Mouse (Mus musculus) intestine, embryonic 15.5 days (tissue): ENCODE measurements at regions not wholly inside any gene's neighbourhood (a gene's known extent, or its start where the extent isn't known, plus 50 kb on each side); places are given as distances from the start of the nearest gene placed in this dataset.
A peak's percentile ranks its signal among the peaks of the same experiment; 100 is the strongest.

Experiments
- ATAC-seq: fragments of 200-750 bp; cut with Nextera tagmentation; 2 replicates; pipeline ENCODE4 v1.8.0; 2017; ENCODE audit warnings: moderate TSS enrichment, moderate library complexity
- H3K27ac ChIP-seq: fragments of 300-500 bp; sonication (generic); 2 replicates; pipeline ENCODE4 v1.5.1; 2015; ENCODE audit warnings: mild to moderate bottlenecking, inconsistent platforms
- H3K27me3 ChIP-seq: fragments of 300-500 bp; sonication (generic); replicated peaks from 2 replicates; pipeline ENCODE4 v1.6.1; 2015; ENCODE audit warnings: inconsistent platforms
- H3K36me3 ChIP-seq: fragments of 300-500 bp; sonication (generic); 2 replicates; pipeline ENCODE4 v1.6.1; 2015; ENCODE audit warnings: inconsistent platforms
- H3K4me1 ChIP-seq: fragments of 300-500 bp; sonication (generic); replicated peaks from 2 replicates; pipeline ENCODE4 v1.6.1; 2015; ENCODE audit warnings: inconsistent platforms
- H3K4me2 ChIP-seq: fragments of 300-500 bp; sonication (generic); replicated peaks from 2 replicates; pipeline ENCODE4 v1.6.1; 2015; ENCODE audit warnings: mild to moderate bottlenecking, inconsistent platforms
- H3K4me3 ChIP-seq: fragments of 300-500 bp; sonication (generic); replicated peaks from 2 replicates; pipeline ENCODE4 v1.5.1; 2015; ENCODE audit warnings: inconsistent platforms
- H3K9ac ChIP-seq: fragments of 300-500 bp; sonication (generic); 2 replicates; pipeline ENCODE4 v1.6.1; 2015; ENCODE audit warnings: inconsistent platforms
- H3K9me3 ChIP-seq: fragments of 300-500 bp; sonication (generic); 2 replicates; pipeline ENCODE4 v1.6.1; 2016; ENCODE audit warnings: inconsistent platforms
- WGBS: fragments of 180-500 bp; shearing (Covaris S2); methylation state at CpG from one replicate; pipeline ENCODE4 v1.1.7; 2015; 5-methylcytosine and 5-hydroxymethylcytosine counted together

- no peaks in the 10 kb centered on the region for H3K27me3 ChIP-seq
- no peak overlapping the region for H3K9ac ChIP-seq
- no peaks in the 10 kb centered on the region for H3K36me3 ChIP-seq
- no peak overlapping the region for H3K4me2 ChIP-seq
- no peaks in the 10 kb centered on the region for H3K4me1 ChIP-seq
- no peaks in the 10 kb centered on the region for H3K9me3 ChIP-seq
- H3K4me3 ChIP-seq: no peak overlapping the region
- no peak for ATAC-seq
- no peak overlapping the region for H3K27ac ChIP-seq
- WGBS: 64% methylated on average over 2 of the region's 2 CpGs
Measured at GRCm38 (mm10) chr6:140946720-140947119, 217.6 kb downstream of the Gm11077 start.

GRCm38 (mm10) chr6:140950483-140950882, 221.4 kb downstream of the Gm11077 start:
- no peak overlapping the region for H3K9ac ChIP-seq
- ATAC-seq: no peak
- H3K4me2 ChIP-seq: no peak overlapping the region
- H3K27ac ChIP-seq: no peak overlapping the region
- WGBS: 88% methylated on average over 6 of the region's 6 CpGs
- H3K4me1 ChIP-seq: no peaks in the 10 kb centered on the region
- no peaks in the 10 kb centered on the region for H3K27me3 ChIP-seq
- no peaks in the 10 kb centered on the region for H3K9me3 ChIP-seq
- no peaks in the 10 kb centered on the region for H3K36me3 ChIP-seq
- H3K4me3 ChIP-seq: no peak overlapping the region

- H3K4me3 ChIP-seq: no peak overlapping the region
- no peak overlapping the region for H3K4me2 ChIP-seq
- no peaks in the 10 kb centered on the region for H3K27me3 ChIP-seq
- H3K27ac ChIP-seq: no peak overlapping the region
- H3K9ac ChIP-seq: no peak overlapping the region
- no peak for ATAC-seq
- H3K36me3 ChIP-seq: no peaks in the 10 kb centered on the region
- H3K4me1 ChIP-seq: peaks cover 9% of the 10 kb centered on the region; the same call in 1 of the 2 replicates
- no peaks in the 10 kb centered on the region for H3K9me3 ChIP-seq
Measured at GRCm38 (mm10) chr6:140953256-140953655, 224.2 kb downstream of the Gm11077 start.

- Histone ChIP-seq H3K36me3 (no peaks in the 10 kb centered on the region), H3K27ac (no peak overlapping the region), H3K4me1 (peaks cover 9% of the 10 kb centered on the region; the same call in 1 of the 2 replicates), H3K9ac (no peak overlapping the region), H3K27me3 (no peaks in the 10 kb centered on the region), H3K4me2 (no peak overlapping the region), H3K4me3 (no peak overlapping the region), H3K9me3 (no peaks in the 10 kb centered on the region)
- no peak for ATAC-seq
- WGBS: 71% methylated on average over 1 of the region's 1 CpGs
Measured at GRCm38 (mm10) chr6:140953721-140954120, 224.6 kb downstream of the Gm11077 start.

- H3K9ac ChIP-seq: no peak overlapping the region
- peak overlapping the region; percentile 54 for H3K27ac ChIP-seq
- no peaks in the 10 kb centered on the region for H3K9me3 ChIP-seq
- H3K36me3 ChIP-seq: no peaks in the 10 kb centered on the region
- ATAC-seq: peak; percentile 72
- H3K4me3 ChIP-seq: no peak overlapping the region
- H3K27me3 ChIP-seq: no peaks in the 10 kb centered on the region
- peaks cover 9% of the 10 kb centered on the region; the same call in 1 of the 2 replicates for H3K4me1 ChIP-seq
- 37% methylated on average over 13 of the region's 13 CpGs for WGBS
- H3K4me2 ChIP-seq: no peak overlapping the region
Measured at GRCm38 (mm10) chr6:140955751-140956521, 226.9 kb downstream of the Gm11077 start.

- Histone ChIP-seq H3K36me3 (no peaks in the 10 kb centered on the region), H3K9ac (no peak overlapping the region), H3K4me2 (no peak overlapping the region), H3K27ac (peak overlapping the region; percentile 54), H3K4me1 (peaks cover 9% of the 10 kb centered on the region; the same call in 1 of the 2 replicates), H3K27me3 (no peaks in the 10 kb centered on the region), H3K4me3 (no peak overlapping the region), H3K9me3 (no peaks in the 10 kb centered on the region)
- ATAC-seq: no peak
- 70% methylated on average over 4 of the region's 4 CpGs for WGBS
Measured at GRCm38 (mm10) chr6:140956522-140956863, 227.4 kb downstream of the Gm11077 start.

- no peak overlapping the region for H3K27ac ChIP-seq
- 59% methylated on average over 11 of the region's 11 CpGs for WGBS
- H3K9ac ChIP-seq: no peak overlapping the region
- H3K4me1 ChIP-seq: no peaks in the 10 kb centered on the region
- ATAC-seq: no peak
- H3K4me2 ChIP-seq: no peak overlapping the region
- H3K4me3 ChIP-seq: no peak overlapping the region
- H3K27me3 ChIP-seq: no peaks in the 10 kb centered on the region
- no peaks in the 10 kb centered on the region for H3K36me3 ChIP-seq
- no peaks in the 10 kb centered on the region for H3K9me3 ChIP-seq
Measured at GRCm38 (mm10) chr6:140961987-140962386, 232.9 kb downstream of the Gm11077 start.

- Histone ChIP-seq H3K36me3 (no peaks in the 10 kb centered on the region), H3K9me3 (no peaks in the 10 kb centered on the region), H3K27me3 (no peaks in the 10 kb centered on the region), H3K27ac (no peak overlapping the region), H3K9ac (no peak overlapping the region), H3K4me2 (no peak overlapping the region), H3K4me1 (no peaks in the 10 kb centered on the region), H3K4me3 (no peak overlapping the region)
- no peak for ATAC-seq
- WGBS: 72% methylated on average over 4 of the region's 4 CpGs
Measured at GRCm38 (mm10) chr6:140962563-140962962, 233.5 kb downstream of the Gm11077 start.

GRCm38 (mm10) chr6:140973732-140974131, 244.6 kb downstream of the Gm11077 start:
- Histone ChIP-seq H3K4me2 (no peak overlapping the region), H3K27me3 (no peaks in the 10 kb centered on the region), H3K9me3 (no peaks in the 10 kb centered on the region), H3K4me3 (no peak overlapping the region), H3K9ac (no peak overlapping the region), H3K4me1 (no peaks in the 10 kb centered on the region), H3K36me3 (no peaks in the 10 kb centered on the region), H3K27ac (no peak overlapping the region)
- WGBS: 50% methylated on average over 6 of the region's 6 CpGs
- ATAC-seq: no peak

- Histone ChIP-seq H3K4me3 (no peak overlapping the region), H3K27me3 (no peaks in the 10 kb centered on the region), H3K27ac (no peak overlapping the region), H3K4me2 (no peak overlapping the region), H3K9me3 (no peaks in the 10 kb centered on the region), H3K4me1 (no peaks in the 10 kb centered on the region), H3K36me3 (no peaks in the 10 kb centered on the region), H3K9ac (no peak overlapping the region)
- no peak for ATAC-seq
- 63% methylated on average over 5 of the region's 5 CpGs for WGBS
Measured at GRCm38 (mm10) chr6:140976989-140977388, 247.9 kb downstream of the Gm11077 start.

GRCm38 (mm10) chr6:140983610-140984009, 254.5 kb downstream of the Gm11077 start:
- ATAC-seq: no peak
- H3K9me3 ChIP-seq: no peaks in the 10 kb centered on the region
- no peak overlapping the region for H3K4me3 ChIP-seq
- no peak overlapping the region for H3K27ac ChIP-seq
- H3K4me2 ChIP-seq: no peak overlapping the region
- no peak overlapping the region for H3K9ac ChIP-seq
- no peaks in the 10 kb centered on the region for H3K27me3 ChIP-seq
- no peaks in the 10 kb centered on the region for H3K4me1 ChIP-seq
- WGBS: 90% methylated on average over 8 of the region's 8 CpGs
- no peaks in the 10 kb centered on the region for H3K36me3 ChIP-seq

GRCm38 (mm10) chr6:140984249-140984648, 255.2 kb downstream of the Gm11077 start:
- H3K4me1 ChIP-seq: no peaks in the 10 kb centered on the region
- H3K4me3 ChIP-seq: no peak overlapping the region
- no peak overlapping the region for H3K4me2 ChIP-seq
- H3K27ac ChIP-seq: no peak overlapping the region
- H3K27me3 ChIP-seq: no peaks in the 10 kb centered on the region
- H3K36me3 ChIP-seq: no peaks in the 10 kb centered on the region
- H3K9ac ChIP-seq: no peak overlapping the region
- no peak for ATAC-seq
- H3K9me3 ChIP-seq: no peaks in the 10 kb centered on the region
- WGBS: 92% methylated on average over 7 of the region's 7 CpGs
